ENCODE assay signal across 21 mouse cellular contexts in genomic region chr5:49547884-49548283, GRCm38 (mm10). TPM values are rescaled to one million over a fixed set of nuclear protein-coding genes. Genes with fewer than 3 reads are reported as not detected.
DNase-seq lines count a peak whose midpoint lies in the region; ATAC-seq and TF ChIP-seq lines count a peak whose summit lies in the region.
"Had no signal": no experiment of that assay in that cellular context is flagged by ENCODE, and none has a peak within 500 bp of the region (broad histone marks: within the 10 kb centered on the region; RNA-seq: fewer than 3 reads in every experiment).

No protein-coding gene starts in this region.

- no peak for ATAC-seq in midbrain, embryonic 15.5 days (replicated peaks)

- H3K4me2 ChIP-seq in midbrain, embryonic 15.5 days: no peak overlapping the region
- H3K4me2 ChIP-seq: heart, embryonic 15.5 days; limb, embryonic 12.5 days; liver, embryonic 13.5 days; lung, embryonic 15.5 days; stomach, embryonic 15.5 days had no signal

- no peak overlapping the region for H3K9ac ChIP-seq in midbrain, embryonic 15.5 days
- H3K9ac ChIP-seq: heart, embryonic 15.5 days; limb, embryonic 12.5 days; liver, embryonic 13.5 days; lung, embryonic 15.5 days; stomach, embryonic 15.5 days had no signal

- no peaks in the 10 kb centered on the region for H3K9me3 ChIP-seq in midbrain, embryonic 15.5 days
- H3K9me3 ChIP-seq: heart, embryonic 15.5 days; hindbrain, embryonic 10.5 days; limb, embryonic 12.5 days; lung, embryonic 15.5 days; stomach, embryonic 15.5 days had no signal

- H3K27me3 ChIP-seq in midbrain, embryonic 15.5 days (replicated peaks): no peaks in the 10 kb centered on the region
- H3K27me3 ChIP-seq: heart, embryonic 15.5 days; limb, embryonic 12.5 days; liver, embryonic 13.5 days; lung, embryonic 15.5 days; stomach, embryonic 15.5 days had no signal

- DNase-seq in frontal cortex, postnatal 14 days (ENCODE audit: low spot score in 2 of 2): peak; percentile 26 to 63
- DNase-seq in layer of hippocampus, postnatal 14 days (ENCODE audit: low spot score in 2 of 2): peak; percentile 24 to 70
- peak; percentile 70 to 80 for DNase-seq in right cerebral cortex, adult 2 months (ENCODE audit: low spot score in 2 of 2)
- no peak for DNase-seq in thymus, postnatal 36 days
- no peak for DNase-seq in spleen, postnatal 14 days (ENCODE audit: low spot score in 2 of 2)
- DNase-seq in spleen, postnatal 36 days (ENCODE audit: low spot score in 2 of 2): no peak
- DNase-seq: adrenal gland, postnatal 14 days; cerebellum, adult 2 months; kidney, adult 8-10 months; kidney, postnatal 4 days; liver, embryonic 13.5 days had no signal

- H3K4me1 ChIP-seq in cortical plate, adult 2 months (ENCODE audit: control insufficient read depth, insufficient read depth, low read length): peaks cover 2% of the 10 kb centered on the region; the same call in 1 of the 2 replicates
- H3K4me1 ChIP-seq in midbrain, embryonic 15.5 days: no peaks in the 10 kb centered on the region
- H3K4me1 ChIP-seq: heart, embryonic 15.5 days; hindbrain, embryonic 10.5 days; limb, embryonic 12.5 days; liver, embryonic 13.5 days; lung, embryonic 15.5 days; stomach, embryonic 15.5 days had no signal

- 92% methylated on average over 3 of the region's 3 CpGs for WGBS in midbrain, embryonic 15.5 days

- H3K27ac ChIP-seq in cortical plate, adult 2 months (ENCODE audit: insufficient read depth, low read length): peak overlapping the region; percentile 83
- H3K27ac ChIP-seq in midbrain, embryonic 15.5 days: no peak overlapping the region
- H3K27ac ChIP-seq: heart, embryonic 15.5 days; hindbrain, embryonic 10.5 days; limb, embryonic 12.5 days; liver, embryonic 13.5 days; lung, embryonic 15.5 days; stomach, embryonic 15.5 days had no signal

- TF ChIP-seq CTCF in cortical plate, adult 2 months (IDR thresholded peaks at IDR 0.05; ENCODE audit: extremely low read depth, insufficient read depth, low read length): no peak

- H3K4me3 ChIP-seq in cortical plate, adult 2 months (ENCODE audit: insufficient read depth, low read length): no peak overlapping the region
- no peak overlapping the region for H3K4me3 ChIP-seq in midbrain, embryonic 15.5 days
- H3K4me3 ChIP-seq: heart, embryonic 15.5 days; hindbrain, embryonic 10.5 days; limb, embryonic 12.5 days; liver, embryonic 13.5 days; lung, embryonic 15.5 days; stomach, embryonic 15.5 days had no signal

- TF ChIP-seq POLR2A in cortical plate, adult 2 months (IDR thresholded peaks at IDR 0.05; ENCODE audit: extremely low read depth, insufficient read depth, low read length): no peak

- H3K36me3 ChIP-seq in midbrain, embryonic 15.5 days (replicated peaks): no peaks in the 10 kb centered on the region
- H3K36me3 ChIP-seq: heart, embryonic 15.5 days; hindbrain, embryonic 10.5 days; limb, embryonic 12.5 days; liver, embryonic 13.5 days; lung, embryonic 15.5 days; stomach, embryonic 15.5 days had no signal

RNA-seq across cellular contexts. Expression of gene Kcnip4, which starts 23.2 kb away (rescaled TPM):
- polyA plus RNA-seq in cortical plate, adult 2 months (2012; rRNA removed): 54.9 and 56.4 TPM in 2 replicates
- 10 to 100 TPM; 38.9 to 48.0 TPM for total RNA-seq in layer of hippocampus, postnatal 14 days (2021)
- 15.9 and 17.6 TPM in 2 replicates for polyA plus RNA-seq in midbrain, embryonic 15.5 days (2015; fragmentation: Nextera tagmentation; extraction: Ambion mirVana)
- total RNA-seq: gastrocnemius, adult 18-20 months; granulocyte monocyte progenitor cell, adult 5-6 weeks; megakaryocyte, adult 5-6 weeks had no signal

Comparison
In these comparisons a context has a peak if more than half of its experiments do, and no peak if none do; other contexts are left out.
1. DNase-seq: peak in frontal cortex, postnatal 14 days (2 of 2), layer of hippocampus, postnatal 14 days (2 of 2) and right cerebral cortex, adult 2 months (2 of 2); none in thymus, postnatal 36 days (0 of 2), spleen, postnatal 14 days (0 of 2) and spleen, postnatal 36 days (0 of 2).